Mouse (Mus musculus) layer of hippocampus, adult 2 months (tissue): Measurements from ENCODE around the gene Ethe1. TPM values are rescaled to one million over a fixed set of nuclear protein-coding genes. Genes with fewer than 3 reads are reported as not detected.

Experiments used
- DNase-seq, 2 experiments: peaks; one replicate each; pipeline ENCODE4 v3.0.0; 2022; ENCODE audit warnings: low spot score in 2 of 2
- H3K27ac ChIP-seq: fragments of 200-600 bp; 2 replicates; pipeline ENCODE4 v1.8.1; 2022
- H3K4me3 ChIP-seq: fragments of 200-600 bp; 2 replicates; pipeline ENCODE4 v1.8.1; 2022; ENCODE audit warnings: mild to moderate bottlenecking
- CTCF ChIP-seq: fragments of 200-600 bp; conservative IDR thresholded peaks from 2 replicates; pipeline ENCODE4 v1.8.1; 2022; ENCODE audit warnings: antibody characterized with exemption, mild to moderate bottlenecking, moderate library complexity
- total RNA-seq, 2 experiments: library from RNA; stranded (reverse); gene quantifications; 2 replicates each; pipeline ENCODE4 v1.2.3; 2021

Gene Ethe1
- total RNA-seq, 2 experiments from 2014 or later: 10.1 to 11.0 TPM

DNA sequence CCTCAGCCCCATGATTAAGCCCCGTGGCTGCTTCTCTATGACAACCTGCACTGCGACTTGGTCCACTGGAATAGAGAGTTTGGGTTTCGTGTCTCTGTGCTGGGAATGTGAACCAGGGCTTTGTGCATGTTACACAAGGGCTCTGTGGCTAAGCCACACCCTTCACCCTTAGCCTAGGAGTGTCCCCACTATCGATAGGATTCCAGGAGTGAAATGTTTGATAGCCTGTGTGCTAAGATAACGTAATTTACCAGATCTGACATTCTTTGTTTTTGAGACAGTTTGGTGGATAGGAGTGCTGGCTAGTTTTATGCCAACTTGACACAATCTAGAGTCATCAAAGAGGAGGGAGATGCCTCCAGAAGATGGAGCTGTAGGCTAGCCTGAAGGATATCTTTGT is 4.4 kb downstream of the Ethe1 start:
- DNase-seq: no peak
- peak; percentile 48 for TF ChIP-seq CTCF
- H3K4me3 ChIP-seq: no peak overlapping the region
- no peak overlapping the region for H3K27ac ChIP-seq

DNA sequence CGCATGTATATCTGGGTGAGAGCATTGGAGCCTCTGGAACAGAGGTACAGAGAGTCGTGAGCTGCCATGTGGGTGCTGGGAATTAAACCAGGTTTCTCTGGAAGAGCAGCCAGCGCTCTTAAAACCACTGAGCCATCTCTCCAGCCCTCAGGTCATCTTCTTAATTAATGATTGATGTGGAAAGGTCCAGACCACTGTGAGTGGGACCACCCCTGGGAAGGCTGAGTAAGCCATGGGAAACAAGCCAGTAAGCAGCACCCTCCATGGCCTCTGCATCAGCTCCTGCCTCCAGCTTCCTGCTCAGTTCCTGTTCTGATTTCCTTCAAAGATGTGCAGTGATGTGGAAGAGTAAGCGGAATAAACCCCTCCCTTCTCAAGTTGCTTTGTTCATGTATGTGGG is 4.8 kb downstream of the Ethe1 start:
- no peak for DNase-seq
- H3K27ac ChIP-seq: no peak overlapping the region
- H3K4me3 ChIP-seq: no peak overlapping the region
- TF ChIP-seq CTCF: no peak

GRCm38 (mm10) chr7:24592781-24593180 is 5.4 kb downstream of the Ethe1 start:
- Histone ChIP-seq H3K4me3 (no peak overlapping the region), H3K27ac (no peak overlapping the region)
- no peak for DNase-seq
- no peak for TF ChIP-seq CTCF

DNA sequence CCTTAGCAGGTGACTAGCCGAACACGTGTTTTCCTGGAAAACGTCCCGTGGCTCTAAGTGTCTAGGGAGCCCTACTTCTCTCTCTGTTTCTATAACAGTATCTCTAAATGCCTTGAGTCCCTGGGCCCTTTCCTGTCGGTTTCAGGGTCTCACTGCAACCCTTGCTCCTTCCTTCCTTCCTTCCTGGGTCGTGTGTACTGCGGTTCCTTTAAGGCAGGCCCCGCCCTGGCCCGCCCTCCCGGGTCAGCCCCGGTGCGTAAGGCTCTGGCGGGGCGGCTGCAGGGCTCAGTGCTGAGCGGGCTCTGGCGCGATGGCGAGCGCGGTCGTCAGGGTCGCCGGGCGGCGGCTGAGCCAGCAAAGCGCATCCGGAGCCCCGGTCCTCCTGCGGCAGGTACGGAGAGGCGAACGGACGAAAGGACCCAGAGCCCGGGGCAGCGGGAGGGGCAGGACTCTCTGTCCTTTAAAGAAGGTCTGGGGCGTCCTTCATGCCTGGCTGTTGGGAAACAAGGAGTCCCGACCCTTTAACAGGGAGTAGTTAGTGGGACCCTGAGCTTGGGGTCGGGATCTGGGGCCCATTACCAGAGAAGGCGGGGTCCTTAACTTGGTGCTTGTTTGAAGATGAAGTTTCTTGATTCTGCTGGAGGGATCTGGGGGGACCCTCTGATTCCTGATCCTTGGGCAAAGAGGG is 6.4 kb downstream of the Ethe1 start:
- peak overlapping the region; percentile 83 for H3K27ac ChIP-seq
- no peak for TF ChIP-seq CTCF
- peak overlapping the region; percentile 89 for H3K4me3 ChIP-seq
- DNase-seq: peak; percentile 58 to 66

- no peak for TF ChIP-seq CTCF
- no peak for DNase-seq
- peak overlapping the region; percentile 83; the same call in 1 of the 2 replicates for H3K27ac ChIP-seq
- peak overlapping the region; percentile 89 for H3K4me3 ChIP-seq
Observed at GRCm38 (mm10) chr7:24594309-24594803, 7.0 kb downstream of the Ethe1 start.

DNA sequence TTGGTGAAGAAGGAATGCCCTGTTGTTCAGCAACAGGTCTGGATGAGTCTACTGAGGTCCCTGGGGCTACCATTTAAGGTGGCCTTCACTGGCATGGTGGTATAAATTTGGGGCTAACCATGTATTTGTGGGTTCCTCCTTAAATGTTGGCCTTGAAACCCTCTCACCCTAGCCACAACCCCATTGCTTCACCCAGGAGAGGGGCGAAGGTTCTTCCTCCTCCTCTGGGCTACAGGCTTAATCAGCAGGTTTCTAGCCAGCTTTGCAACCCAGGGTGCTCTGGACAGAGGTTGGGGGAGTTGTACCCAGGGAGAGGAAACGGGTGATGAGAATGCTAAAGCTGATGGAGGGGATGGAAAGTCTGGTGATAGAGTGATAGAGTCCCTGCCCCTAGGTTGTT is 8.1 kb downstream of the Ethe1 start:
- no peak overlapping the region for H3K27ac ChIP-seq
- no peak overlapping the region for H3K4me3 ChIP-seq
- DNase-seq: no peak
- TF ChIP-seq CTCF: no peak

DNA sequence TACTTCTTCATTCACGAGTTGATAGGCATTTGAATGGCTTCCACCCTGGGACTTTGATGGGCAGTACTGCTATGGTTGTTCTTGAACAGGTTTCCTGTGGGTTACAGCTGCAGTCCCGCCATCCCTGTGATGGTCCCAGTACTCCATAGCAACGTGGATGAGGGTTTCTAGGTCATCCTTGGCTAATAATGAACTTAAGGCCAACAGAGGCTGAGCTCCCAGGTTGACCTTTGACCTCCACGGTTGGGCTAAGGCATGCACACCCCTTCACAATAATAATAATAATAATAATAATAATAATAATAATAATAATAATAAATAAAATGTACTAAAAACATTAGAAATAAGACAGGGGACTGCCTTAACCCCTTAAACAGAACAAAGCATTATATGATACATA is 10.8 kb downstream of the Ethe1 start:
- no peak for DNase-seq
- Histone ChIP-seq H3K27ac (no peak overlapping the region), H3K4me3 (no peak overlapping the region)
- no peak for TF ChIP-seq CTCF

DNA sequence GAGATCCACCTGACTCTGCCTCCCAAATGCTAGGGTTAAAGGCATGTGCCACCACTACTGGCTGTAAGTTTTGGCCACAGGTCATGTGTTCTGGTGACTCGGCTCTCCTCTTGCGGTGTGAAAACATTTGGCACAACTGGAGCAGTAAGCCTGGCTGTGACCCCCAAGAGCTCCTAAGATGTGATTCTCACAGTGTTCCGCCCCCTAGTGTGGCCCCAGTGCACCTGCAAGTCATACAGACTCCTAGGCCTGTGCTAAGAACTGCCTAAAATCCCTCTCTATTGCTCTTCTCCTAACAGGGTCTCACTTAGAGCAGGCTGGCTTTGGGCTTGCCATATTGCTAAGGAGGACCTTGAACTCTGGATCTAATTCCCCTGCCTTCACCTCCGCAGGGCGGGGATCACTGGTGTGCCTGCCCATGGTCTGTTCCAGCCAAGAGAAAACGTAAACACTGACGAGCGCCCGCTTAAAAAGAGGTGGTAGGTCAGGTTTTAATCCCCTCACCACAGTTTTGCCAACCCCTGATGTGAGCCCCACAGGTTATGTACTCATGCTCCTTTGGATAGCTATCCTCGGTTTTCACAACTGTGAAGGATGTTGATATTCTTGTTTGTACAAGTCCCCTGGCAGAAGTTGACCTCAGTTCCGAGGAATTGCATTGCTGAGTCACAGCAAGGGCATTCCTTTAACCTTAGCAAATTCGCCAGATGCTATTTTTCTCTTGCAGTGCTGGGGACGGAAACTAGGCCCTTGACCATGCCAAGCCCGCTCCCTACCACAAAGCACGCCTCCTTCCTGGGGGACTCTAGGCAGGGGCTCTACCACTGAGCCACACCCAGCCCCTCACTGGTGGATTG is 12.1 kb downstream of the Ethe1 start:
- H3K27ac ChIP-seq: no peak overlapping the region
- no peak for DNase-seq
- peak; percentile 59 for TF ChIP-seq CTCF
- H3K4me3 ChIP-seq: no peak overlapping the region

DNA sequence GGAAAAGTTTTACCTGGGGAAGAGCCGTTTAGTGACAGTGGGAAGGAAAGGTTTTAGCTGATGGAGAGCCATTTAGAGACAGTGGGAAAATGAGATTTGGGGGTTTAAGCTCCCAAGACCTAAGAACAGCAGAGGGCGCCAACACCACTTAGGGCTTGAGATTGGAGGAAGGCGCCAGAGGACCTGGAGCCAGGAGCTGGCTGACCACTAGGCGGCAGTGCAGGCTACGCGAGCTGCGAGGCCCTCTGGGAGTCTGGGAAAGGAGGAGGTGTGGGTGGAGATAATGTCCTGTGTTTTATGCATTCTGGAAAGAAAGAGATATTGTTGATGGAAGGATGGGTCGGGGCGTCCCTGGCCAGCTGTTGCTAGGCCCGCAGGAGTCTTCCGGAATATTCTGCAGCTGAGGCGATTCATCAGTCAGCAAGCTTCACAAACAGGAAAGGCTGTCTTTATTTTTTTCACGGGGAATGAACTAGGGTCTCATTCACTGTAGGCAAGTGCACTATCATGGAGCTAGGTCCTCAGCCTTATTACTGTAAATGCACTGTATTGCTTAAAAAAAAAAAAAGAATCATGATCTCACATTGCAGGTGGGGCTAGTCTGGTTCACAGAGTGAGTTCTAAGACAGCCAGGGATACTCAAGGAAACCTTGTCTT is 13.7 kb downstream of the Ethe1 start:
- TF ChIP-seq CTCF: peak; percentile 100
- DNase-seq: peak; percentile 96 to 98
- peak overlapping the region; percentile 81 for H3K27ac ChIP-seq
- peak overlapping the region; percentile 36; the same call in 1 of the 2 replicates for H3K4me3 ChIP-seq

DNA sequence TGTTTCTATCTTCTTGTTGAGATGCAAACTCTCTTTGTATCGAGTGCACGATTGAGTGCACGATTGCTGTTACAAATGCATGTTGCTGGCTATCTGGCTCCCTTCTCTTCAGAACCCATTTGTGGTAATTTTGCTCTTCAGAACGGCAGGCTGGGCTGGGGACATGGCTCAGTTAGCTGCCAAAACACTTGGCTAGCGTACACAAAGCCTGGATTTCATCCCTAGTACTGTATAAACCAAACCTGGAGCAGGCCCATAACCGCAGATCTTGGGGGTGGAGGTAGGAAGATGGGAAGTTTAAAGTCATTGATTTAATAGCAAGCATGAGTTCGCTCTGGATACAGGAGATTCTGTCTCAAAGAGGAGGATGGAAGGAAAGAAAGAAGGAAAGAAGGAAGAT is 18.2 kb downstream of the Ethe1 start:
- Histone ChIP-seq H3K27ac (no peak overlapping the region), H3K4me3 (no peak overlapping the region)
- no peak for DNase-seq
- no peak for TF ChIP-seq CTCF

DNA sequence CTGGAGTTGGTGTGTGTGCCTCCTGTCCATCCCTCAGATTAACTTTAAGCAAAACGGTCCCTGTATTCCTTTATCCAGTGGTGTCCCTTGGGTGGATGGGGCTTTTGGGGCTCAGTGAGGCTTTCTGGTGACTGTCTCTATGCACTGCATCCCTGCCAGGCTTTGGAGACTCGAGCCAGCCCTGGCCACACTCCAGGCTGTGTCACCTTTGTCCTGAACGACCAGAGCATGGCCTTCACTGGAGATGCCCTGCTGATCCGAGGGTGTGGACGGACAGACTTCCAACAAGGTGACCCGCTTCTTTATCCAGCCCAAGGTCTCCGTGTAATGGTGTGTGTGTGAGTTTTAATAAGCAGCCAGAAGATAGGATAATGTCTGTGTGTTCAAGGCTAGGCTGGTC is 18.7 kb downstream of the Ethe1 start:
- no peak overlapping the region for H3K27ac ChIP-seq
- TF ChIP-seq CTCF: no peak
- no peak for DNase-seq
- no peak overlapping the region for H3K4me3 ChIP-seq

DNA sequence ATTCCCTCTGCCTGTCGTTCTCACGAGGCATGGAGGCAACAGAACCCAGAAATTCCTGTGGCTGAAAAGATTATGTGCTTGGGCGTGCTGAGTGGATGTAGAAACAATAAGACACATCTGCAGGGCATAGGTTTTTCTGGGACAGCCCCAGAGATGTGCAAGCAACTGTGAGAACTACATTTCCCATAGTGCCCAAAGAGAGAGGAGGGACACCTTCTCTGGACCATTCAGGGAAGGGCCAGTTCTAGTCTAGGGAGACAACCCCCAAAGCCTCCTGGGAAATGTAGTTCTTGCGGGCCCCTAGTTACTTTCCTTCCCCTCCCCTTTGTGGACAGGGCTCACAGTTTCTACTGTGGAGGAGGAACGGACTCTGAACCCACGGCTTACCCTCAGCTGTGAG is 20.7 kb downstream of the Ethe1 start:
- no peak for TF ChIP-seq CTCF
- no peak overlapping the region for H3K27ac ChIP-seq
- no peak for DNase-seq
- no peak overlapping the region for H3K4me3 ChIP-seq

DNA sequence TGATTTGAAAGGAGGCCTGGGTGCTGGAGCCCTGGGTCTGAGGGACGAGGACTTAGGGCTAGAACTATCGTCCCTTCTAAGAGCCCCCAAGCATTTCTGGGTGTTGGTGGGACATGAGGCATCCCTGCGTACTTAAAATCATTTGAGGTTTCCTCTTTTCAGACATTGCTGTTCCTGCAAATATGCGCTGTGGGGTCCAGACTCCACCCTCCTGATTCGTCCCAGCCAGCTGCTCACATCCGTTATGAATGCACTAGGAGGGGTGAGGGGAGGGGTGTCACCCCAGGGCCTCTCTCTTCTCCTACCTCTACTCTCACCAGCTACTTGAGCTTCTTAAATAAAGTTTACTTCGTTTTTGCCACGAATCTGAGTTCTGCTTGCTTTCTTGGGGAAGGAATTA is 21.2 kb downstream of the Ethe1 start:
- no peak for TF ChIP-seq CTCF
- no peak for DNase-seq
- H3K4me3 ChIP-seq: no peak overlapping the region
- no peak overlapping the region for H3K27ac ChIP-seq
